Mouse (Mus musculus): ENCODE data around the gene Inha.

- TF ChIP-seq GATA1 (IDR thresholded peaks at IDR 0.05; ENCODE audit: low read length) (no peak), TAL1 (IDR thresholded peaks at IDR 0.05; ENCODE audit: low read length) (no peak)
Observed at GRCm38 (mm10) chr1:75559212-75559925, 52.5 kb downstream of the Inha start.

All from erythroblast, embryonic 14.5 days (primary cell).